Mouse (Mus musculus): Measurements from ENCODE around the gene Slfn5. TPM values are rescaled to one million over a fixed set of nuclear protein-coding genes. Genes with fewer than 3 reads are reported as not detected.
"Not testable (repeated sequence)": the region's sequence is repeated elsewhere in the genome, so short reads cannot be mapped to it uniquely, and the experiment has no call there.

Gene Slfn5
- total and polyA plus RNA-seq, 2 experiments from 2014 or later, result 2.0 to 3.9 TPM

GRCm38 (mm10) chr11:82970712-82971589, 19.8 kb downstream of the Slfn5 start:
- Histone ChIP-seq H3K27me3 (ENCODE audit: insufficient read depth, low read length) (no peaks in the 10 kb centered on the region), H3K4me2 (ENCODE audit: low read depth, low read length, poor library complexity, severe bottlenecking) (peak overlapping the region; percentile 46), H3K4me1 (ENCODE audit: insufficient read depth, low read length) (no peaks in the 10 kb centered on the region), H3K36me3 (ENCODE audit: insufficient read depth, low read length) (no peaks in the 10 kb centered on the region), H3K9ac (replicated peaks; ENCODE audit: low read length, poor library complexity, severe bottlenecking) (no peak overlapping the region), H3K4me3 (ENCODE audit: low read depth, low read length) (peak overlapping the region; percentile 13; the same call in 1 of the 2 replicates), H3K27ac (ENCODE audit: low read depth, low read length) (peak overlapping the region; percentile 38; the same call in 1 of the 2 replicates), H3K9me3 (ENCODE audit: low read length) (no peaks in the 10 kb centered on the region)
- DNase-seq (ENCODE audit: low spot score) (peak; percentile 77), ATAC-seq (ENCODE audit: low FRiP score) (peak; percentile 58; the same call in 1 of the 2 replicates)
- TF ChIP-seq CTCF (IDR thresholded peaks at IDR 0.05), result peak; percentile 77
- 7% methylated on average over 31 of the region's 31 CpGs for WGBS

DNA sequence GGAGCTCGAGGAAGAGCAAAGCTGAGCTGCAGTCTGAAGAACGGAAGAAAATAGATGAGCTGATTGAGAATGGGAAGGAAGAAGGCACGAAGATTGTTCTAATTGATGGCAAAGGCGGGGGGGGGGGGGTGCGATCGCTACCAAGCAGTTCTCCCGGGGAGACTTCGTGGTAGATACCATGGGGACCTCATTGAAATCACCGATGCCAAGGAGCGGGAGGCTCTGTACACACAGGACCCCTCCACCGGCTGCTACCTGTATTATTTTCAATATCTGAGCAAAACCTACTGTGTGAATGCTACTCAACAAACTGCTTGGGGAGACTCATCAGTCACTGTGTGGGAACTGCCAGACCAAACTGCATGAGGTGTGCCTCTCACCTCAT, 20.4 kb downstream of the Slfn5 start:
- no peak for DNase-seq (ENCODE audit: low spot score)
- Histone ChIP-seq H3K4me3 (ENCODE audit: low read depth, low read length) (no peak overlapping the region; the same call in 1 of the 2 replicates), H3K27me3 (ENCODE audit: insufficient read depth, low read length) (no peaks in the 10 kb centered on the region), H3K27ac (ENCODE audit: low read depth, low read length) (peak overlapping the region; percentile 38; the same call in 1 of the 2 replicates), H3K9ac (replicated peaks; ENCODE audit: low read length, poor library complexity, severe bottlenecking) (no peak overlapping the region), H3K9me3 (ENCODE audit: low read length) (no peaks in the 10 kb centered on the region), H3K36me3 (ENCODE audit: insufficient read depth, low read length) (no peaks in the 10 kb centered on the region), H3K4me2 (ENCODE audit: low read depth, low read length, poor library complexity, severe bottlenecking) (peak overlapping the region; percentile 46), H3K4me1 (ENCODE audit: insufficient read depth, low read length) (no peaks in the 10 kb centered on the region)
- ATAC-seq (ENCODE audit: low FRiP score), result no peak
- TF ChIP-seq CTCF (IDR thresholded peaks at IDR 0.05), result no peak
- WGBS, result 59% methylated on average over 11 of the region's 11 CpGs

DNA sequence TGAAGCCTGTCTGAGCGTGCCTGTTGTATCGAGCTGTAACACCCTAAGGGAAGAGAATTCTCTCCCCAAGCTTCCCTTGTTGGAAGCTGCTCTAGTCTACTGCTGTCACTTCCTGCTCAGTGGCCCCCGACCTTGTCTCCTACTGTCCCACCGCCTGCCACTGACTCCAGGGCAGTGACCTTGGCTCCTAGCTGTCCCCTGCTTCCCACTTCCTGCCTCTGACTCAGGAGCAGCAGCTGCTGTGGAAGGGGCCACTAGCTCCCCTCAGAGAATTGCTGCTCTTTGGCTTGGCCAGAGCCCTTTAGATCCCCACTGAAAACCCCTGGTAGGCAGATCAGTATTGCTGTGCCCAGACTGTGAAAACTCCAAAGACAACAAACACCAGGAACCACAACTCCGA, 22.8 kb downstream of the Slfn5 start:
- H3K9ac ChIP-seq (replicated peaks; ENCODE audit: low read length, poor library complexity, severe bottlenecking), result no peak overlapping the region
- no peaks in the 10 kb centered on the region for H3K9me3 ChIP-seq (ENCODE audit: low read length)
- WGBS, result 65% methylated on average over 5 of the region's 5 CpGs
- no peaks in the 10 kb centered on the region for H3K27me3 ChIP-seq (ENCODE audit: insufficient read depth, low read length)
- ATAC-seq (ENCODE audit: low FRiP score) (no peak), DNase-seq (ENCODE audit: low spot score) (no peak)
- no peak overlapping the region for H3K4me2 ChIP-seq (ENCODE audit: low read depth, low read length, poor library complexity, severe bottlenecking)
- no peak overlapping the region for H3K27ac ChIP-seq (ENCODE audit: low read depth, low read length)
- H3K36me3 ChIP-seq (ENCODE audit: insufficient read depth, low read length), result no peaks in the 10 kb centered on the region
- no peak for TF ChIP-seq CTCF (IDR thresholded peaks at IDR 0.05)
- no peak overlapping the region for H3K4me3 ChIP-seq (ENCODE audit: low read depth, low read length)
- H3K4me1 ChIP-seq (ENCODE audit: insufficient read depth, low read length), result no peaks in the 10 kb centered on the region

DNA sequence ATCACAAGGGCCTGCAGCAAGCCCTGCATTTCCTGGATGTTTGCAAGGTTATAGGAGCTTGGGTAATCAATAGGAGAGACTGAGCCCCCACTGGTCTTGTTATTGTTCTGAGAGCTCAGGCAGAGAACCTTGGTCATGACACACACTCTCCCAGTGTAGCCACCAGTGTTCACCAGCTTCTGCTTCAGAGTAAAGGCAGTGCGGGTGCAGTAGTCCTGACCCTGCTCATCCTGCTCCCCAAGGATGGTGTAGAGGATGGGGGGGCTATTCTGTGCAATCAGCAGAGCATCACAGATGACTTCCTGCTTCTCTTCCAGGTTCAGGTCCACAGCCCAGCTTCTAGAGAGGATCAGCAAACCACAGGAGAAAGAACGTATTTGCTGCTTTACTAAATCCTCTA, 31.3 kb downstream of the Slfn5 start:
- not testable (repeated sequence) for H3K9ac ChIP-seq (replicated peaks; ENCODE audit: low read length, poor library complexity, severe bottlenecking); H3K4me2 ChIP-seq (ENCODE audit: low read depth, low read length, poor library complexity, severe bottlenecking); H3K27ac ChIP-seq (ENCODE audit: low read depth, low read length); H3K36me3 ChIP-seq (ENCODE audit: insufficient read depth, low read length); H3K4me3 ChIP-seq (ENCODE audit: low read depth, low read length); H3K4me1 ChIP-seq (ENCODE audit: insufficient read depth, low read length); H3K9me3 ChIP-seq (ENCODE audit: low read length); H3K27me3 ChIP-seq (ENCODE audit: insufficient read depth, low read length); DNase-seq (ENCODE audit: low spot score); ATAC-seq (ENCODE audit: low FRiP score)
- WGBS, result 85% methylated on average over 2 of the region's 2 CpGs

- TF ChIP-seq CTCF (IDR thresholded peaks at IDR 0.05), result no peak
- 81% methylated on average over 17 of the region's 17 CpGs for WGBS
- DNase-seq (ENCODE audit: low spot score) (no peak), ATAC-seq (ENCODE audit: low FRiP score) (no peak)
- Histone ChIP-seq H3K9me3 (ENCODE audit: low read length) (no peaks in the 10 kb centered on the region), H3K4me2 (ENCODE audit: low read depth, low read length, poor library complexity, severe bottlenecking) (no peak overlapping the region), H3K4me1 (ENCODE audit: insufficient read depth, low read length) (no peaks in the 10 kb centered on the region), H3K27ac (ENCODE audit: low read depth, low read length) (no peak overlapping the region), H3K4me3 (ENCODE audit: low read depth, low read length) (no peak overlapping the region), H3K27me3 (ENCODE audit: insufficient read depth, low read length) (no peaks in the 10 kb centered on the region), H3K9ac (replicated peaks; ENCODE audit: low read length, poor library complexity, severe bottlenecking) (no peak overlapping the region), H3K36me3 (ENCODE audit: insufficient read depth, low read length) (no peaks in the 10 kb centered on the region)
Measured at GRCm38 (mm10) chr11:82983193-82983592, 32.0 kb downstream of the Slfn5 start.

DNA sequence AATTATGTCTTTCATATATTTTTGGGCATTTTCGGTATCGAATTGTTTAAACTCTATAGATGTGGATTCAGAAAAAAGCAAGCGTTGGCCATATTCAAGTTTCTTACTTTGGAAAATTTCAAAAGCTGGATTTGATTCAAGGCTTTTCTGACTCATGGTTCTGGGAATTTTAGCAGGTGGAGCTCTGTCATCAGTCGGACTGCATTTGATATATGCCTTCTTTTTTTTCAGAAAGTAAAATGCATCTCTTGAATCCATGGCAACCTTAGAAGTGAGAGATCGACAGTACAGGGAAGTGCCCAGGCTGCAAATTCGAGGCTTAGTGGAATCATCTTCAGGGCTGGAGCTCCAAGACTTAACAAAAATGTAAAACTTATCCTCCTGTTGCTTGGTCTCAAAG, 36.5 kb downstream of the Slfn5 start:
- H3K4me2 ChIP-seq (ENCODE audit: low read depth, low read length, poor library complexity, severe bottlenecking), result no peak overlapping the region
- DNase-seq (ENCODE audit: low spot score), result no peak
- 91% methylated on average over 6 of the region's 6 CpGs for WGBS

More for the DNA sequence above, 36.5 kb downstream of the Slfn5 start:
- H3K9me3 ChIP-seq (ENCODE audit: low read length), result no peaks in the 10 kb centered on the region
- no peak overlapping the region for H3K27ac ChIP-seq (ENCODE audit: low read depth, low read length)
- no peaks in the 10 kb centered on the region for H3K4me1 ChIP-seq (ENCODE audit: insufficient read depth, low read length)
- H3K4me3 ChIP-seq (ENCODE audit: low read depth, low read length), result no peak overlapping the region
- no peak overlapping the region for H3K9ac ChIP-seq (replicated peaks; ENCODE audit: low read length, poor library complexity, severe bottlenecking)
- no peak for TF ChIP-seq CTCF (IDR thresholded peaks at IDR 0.05)
- ATAC-seq (ENCODE audit: low FRiP score), result no peak
- no peaks in the 10 kb centered on the region for H3K36me3 ChIP-seq (ENCODE audit: insufficient read depth, low read length)
- H3K27me3 ChIP-seq (ENCODE audit: insufficient read depth, low read length), result no peaks in the 10 kb centered on the region

Data from midbrain, postnatal 0 days (tissue).